Mouse (Mus musculus) liver, embryonic 11.5 days (tissue): ENCODE results near the gene Asb14. TPM values are rescaled to one million over a fixed set of nuclear protein-coding genes. Genes with fewer than 3 reads are reported as not detected.
"Not testable (repeated sequence)": the region's sequence is repeated elsewhere in the genome, so short reads cannot be mapped to it uniquely, and the experiment has no call there.

Source experiments
- ATAC-seq: fragments of 200-750 bp; cut with Nextera tagmentation; replicated peaks from 2 replicates; pipeline ENCODE4 v1.8.0; 2017; ENCODE audit warnings: moderate number of reproducible peaks, mild to moderate bottlenecking, moderate TSS enrichment, moderate library complexity; ENCODE audit not compliant: low FRiP score
- DNase-seq: peaks from one replicate; pipeline ENCODE4 v3.0.0-alpha.2; 2017; ENCODE audit warnings: low spot score
- H3K27ac ChIP-seq: fragments of 300-500 bp; sonication (generic); 2 replicates; pipeline ENCODE4 v1.5.1; 2014; ENCODE audit warnings: mild to moderate bottlenecking, low read depth, low read length, control low read depth
- H3K27me3 ChIP-seq: fragments of 300-500 bp; sonication (generic); replicated peaks from 2 replicates; pipeline ENCODE4 v1.6.1; 2014; ENCODE audit warnings: low read length, mixed read lengths; ENCODE audit not compliant: control insufficient read depth, insufficient read depth
- H3K36me3 ChIP-seq: fragments of 300-500 bp; sonication (generic); 2 replicates; pipeline ENCODE4 v1.6.1; 2014; ENCODE audit warnings: mild to moderate bottlenecking, low read length, moderate library complexity, mixed read lengths; ENCODE audit not compliant: control insufficient read depth, insufficient read depth
- H3K4me1 ChIP-seq: fragments of 300-500 bp; sonication (generic); replicated peaks from 2 replicates; pipeline ENCODE4 v1.6.1; 2014; ENCODE audit warnings: low read length, mixed read lengths; ENCODE audit not compliant: control insufficient read depth, insufficient read depth
- H3K4me2 ChIP-seq: fragments of 300-500 bp; sonication (generic); 2 replicates; pipeline ENCODE4 v1.6.1; 2014; ENCODE audit warnings: mild to moderate bottlenecking, control low read depth, moderate library complexity
- H3K4me3 ChIP-seq: fragments of 300-500 bp; sonication (generic); 2 replicates; pipeline ENCODE4 v1.5.1; 2014; ENCODE audit warnings: low read depth, low read length, control low read depth
- H3K9ac ChIP-seq: fragments of 300-500 bp; sonication (generic); 2 replicates; pipeline ENCODE4 v1.6.1; 2014; ENCODE audit warnings: low read depth, low read length, control low read depth
- H3K9me3 ChIP-seq: fragments of 300-500 bp; sonication (generic); 2 replicates; pipeline ENCODE4 v1.6.1; 2016; ENCODE audit warnings: low read length, inconsistent platforms, mixed read lengths; ENCODE audit not compliant: control insufficient read depth
- WGBS: fragments of 180-500 bp; shearing (Covaris S2); extraction: QIAGEN DNeasy Blood & Tissue Kit; methylation state at CpG from one replicate; pipeline ENCODE4 v1.1.7; 2014; 5-methylcytosine and 5-hydroxymethylcytosine counted together
- polyA plus RNA-seq: library from polyadenylated mRNA; unstranded; fragments of >200 nt; fragmentation: Nextera tagmentation; extraction: Ambion mirVana; gene quantifications from 2 replicates; pipeline ENCODE4 v1.2.1, GENCODE M21; 2014

The Asb14 gene
- polyA plus RNA-seq, 1 experiment from 2014 or later, result not detected

- ATAC-seq (no peak), DNase-seq (no peak)
- WGBS, result 70% methylated on average over 5 of the region's 5 CpGs
- H3K4me1 ChIP-seq, result no peaks in the 10 kb centered on the region
- no peak overlapping the region for H3K9ac ChIP-seq
- H3K27ac ChIP-seq, result no peak overlapping the region
- H3K4me2 ChIP-seq, result no peak overlapping the region
- no peaks in the 10 kb centered on the region for H3K27me3 ChIP-seq
- H3K9me3 ChIP-seq, result no peaks in the 10 kb centered on the region
- H3K4me3 ChIP-seq, result no peak overlapping the region
- H3K36me3 ChIP-seq, result no peaks in the 10 kb centered on the region
Measured at GRCm38 (mm10) chr14:26881700-26882099, 12.7 kb upstream of the Asb14 start.

GRCm38 (mm10) chr14:26887244-26887643 is 7.1 kb upstream of the Asb14 start:
- H3K36me3 ChIP-seq, result no peaks in the 10 kb centered on the region
- ATAC-seq, result no peak
- no peaks in the 10 kb centered on the region for H3K27me3 ChIP-seq
- H3K9me3 ChIP-seq, result no peaks in the 10 kb centered on the region
- no peak overlapping the region for H3K9ac ChIP-seq
- WGBS, result 72% methylated on average over 3 of the region's 3 CpGs
- no peak overlapping the region for H3K27ac ChIP-seq
- H3K4me1 ChIP-seq, result no peaks in the 10 kb centered on the region
- no peak overlapping the region for H3K4me2 ChIP-seq
- no peak for DNase-seq
- no peak overlapping the region for H3K4me3 ChIP-seq

GRCm38 (mm10) chr14:26890777-26891176 is 3.6 kb upstream of the Asb14 start:
- no peaks in the 10 kb centered on the region for H3K9me3 ChIP-seq
- ATAC-seq (no peak), DNase-seq (no peak)
- WGBS, result 67% methylated on average over 3 of the region's 3 CpGs
- H3K27me3 ChIP-seq, result no peaks in the 10 kb centered on the region
- no peak overlapping the region for H3K4me2 ChIP-seq
- no peaks in the 10 kb centered on the region for H3K4me1 ChIP-seq
- no peak overlapping the region for H3K9ac ChIP-seq
- H3K36me3 ChIP-seq, result no peaks in the 10 kb centered on the region
- H3K27ac ChIP-seq, result no peak overlapping the region
- H3K4me3 ChIP-seq, result no peak overlapping the region

- no peaks in the 10 kb centered on the region for H3K27me3 ChIP-seq
- no peak overlapping the region for H3K27ac ChIP-seq
- no peaks in the 10 kb centered on the region for H3K4me1 ChIP-seq
- no peaks in the 10 kb centered on the region for H3K9me3 ChIP-seq
- 77% methylated on average over 2 of the region's 2 CpGs for WGBS
- H3K9ac ChIP-seq, result no peak overlapping the region
- H3K4me2 ChIP-seq, result no peak overlapping the region
- H3K4me3 ChIP-seq, result no peak overlapping the region
- DNase-seq (no peak), ATAC-seq (no peak)
- no peaks in the 10 kb centered on the region for H3K36me3 ChIP-seq
Measured at GRCm38 (mm10) chr14:26899490-26899889, 5.1 kb downstream of the Asb14 start.

- no peak overlapping the region for H3K27ac ChIP-seq
- no peak overlapping the region for H3K4me2 ChIP-seq
- no peak overlapping the region for H3K4me3 ChIP-seq
- H3K36me3 ChIP-seq, result no peaks in the 10 kb centered on the region
- no peak overlapping the region for H3K9ac ChIP-seq
- H3K4me1 ChIP-seq, result no peaks in the 10 kb centered on the region
- ATAC-seq (no peak), DNase-seq (no peak)
- H3K27me3 ChIP-seq, result no peaks in the 10 kb centered on the region
- H3K9me3 ChIP-seq, result no peaks in the 10 kb centered on the region
- 79% methylated on average over 12 of the region's 12 CpGs for whole genome bisulfite sequencing
Measured at GRCm38 (mm10) chr14:26900893-26901292, 6.5 kb downstream of the Asb14 start.

- WGBS, result 78% methylated on average over 4 of the region's 4 CpGs
Measured at GRCm38 (mm10) chr14:26907401-26907800, 13.0 kb downstream of the Asb14 start.

GRCm38 (mm10) chr14:26910461-26910860 is 16.1 kb downstream of the Asb14 start:
- DNase-seq, H3K4me2 ChIP-seq, H3K9ac ChIP-seq, H3K36me3 ChIP-seq, H3K27me3 ChIP-seq, H3K27ac ChIP-seq, H3K4me1 ChIP-seq, H3K4me3 ChIP-seq, ATAC-seq, H3K9me3 ChIP-seq: not testable (repeated sequence)
- WGBS, result 52% methylated on average over 9 of the region's 9 CpGs

More at GRCm38 (mm10) chr14:26907401-26907800, 13.0 kb downstream of the Asb14 start:
- Histone ChIP-seq H3K27me3 (no peaks in the 10 kb centered on the region), H3K9ac (no peak overlapping the region), H3K36me3 (no peaks in the 10 kb centered on the region), H3K4me2 (no peak overlapping the region), H3K4me3 (no peak overlapping the region), H3K4me1 (no peaks in the 10 kb centered on the region), H3K9me3 (no peaks in the 10 kb centered on the region), H3K27ac (no peak overlapping the region)
- ATAC-seq (no peak), DNase-seq (no peak)

- Histone ChIP-seq H3K9me3 (no peaks in the 10 kb centered on the region), H3K4me3 (no peak overlapping the region), H3K36me3 (no peaks in the 10 kb centered on the region), H3K9ac (no peak overlapping the region), H3K27me3 (no peaks in the 10 kb centered on the region), H3K4me1 (no peaks in the 10 kb centered on the region), H3K4me2 (no peak overlapping the region), H3K27ac (no peak overlapping the region)
- ATAC-seq (no peak), DNase-seq (no peak)
- 70% methylated on average over 6 of the region's 6 CpGs for WGBS
Measured at GRCm38 (mm10) chr14:26911201-26911600, 16.8 kb downstream of the Asb14 start.

GRCm38 (mm10) chr14:26911826-26912225 is 17.5 kb downstream of the Asb14 start:
- no peak overlapping the region for H3K27ac ChIP-seq
- ATAC-seq, result no peak
- H3K27me3 ChIP-seq, result no peaks in the 10 kb centered on the region
- no peaks in the 10 kb centered on the region for H3K36me3 ChIP-seq
- no peaks in the 10 kb centered on the region for H3K9me3 ChIP-seq
- no peaks in the 10 kb centered on the region for H3K4me1 ChIP-seq
- H3K9ac ChIP-seq, result no peak overlapping the region
- WGBS, result 91% methylated on average over 13 of the region's 13 CpGs
- H3K4me3 ChIP-seq, result no peak overlapping the region
- H3K4me2 ChIP-seq, result no peak overlapping the region
- DNase-seq, result no peak
